Mouse (Mus musculus): ENCODE measurements around the gene Gm17662. TPM values are rescaled to one million over a fixed set of nuclear protein-coding genes. Genes with fewer than 3 reads are reported as not detected.

Gene Gm17662
- polyA plus RNA-seq, 1 experiment from 2014 or later = not detected

DNA sequence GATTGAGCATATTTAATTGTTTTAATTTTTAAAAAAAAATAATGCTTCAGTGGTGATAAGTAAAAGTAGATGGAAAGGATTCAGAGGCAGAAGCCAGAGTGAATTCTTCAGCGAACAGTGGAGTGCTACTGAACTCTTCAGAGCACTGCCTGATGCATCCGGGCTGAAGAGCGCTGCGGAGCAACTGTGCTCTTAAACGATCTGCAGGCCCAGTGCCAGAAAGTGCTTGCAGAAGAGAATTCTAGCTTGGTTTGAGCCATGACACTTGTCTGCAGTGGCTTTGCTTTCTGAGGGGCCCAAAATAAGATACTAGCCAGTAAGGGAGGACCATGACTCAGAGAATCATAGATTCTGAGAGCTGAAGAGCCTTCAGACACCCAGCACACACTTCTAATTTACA, 28.2 kb upstream of the Gm17662 start:
- ATAC-seq (ENCODE audit: low FRiP score) (no peak), DNase-seq (ENCODE audit: low spot score) (no peak)
- H3K27ac ChIP-seq = no peak overlapping the region
- H3K9ac ChIP-seq = no peak overlapping the region
- H3K9me3 ChIP-seq (ENCODE audit: control insufficient read depth, low read length) = no peaks in the 10 kb centered on the region
- no peaks in the 10 kb centered on the region for H3K4me1 ChIP-seq (replicated peaks; ENCODE audit: control insufficient read depth, insufficient read depth, low read length)
- 75% methylated on average over 5 of the region's 5 CpGs for WGBS
- H3K4me2 ChIP-seq (replicated peaks) = no peak overlapping the region
- no peaks in the 10 kb centered on the region for H3K27me3 ChIP-seq (ENCODE audit: control insufficient read depth, insufficient read depth, low read length)
- H3K4me3 ChIP-seq (replicated peaks; ENCODE audit: low read length) = no peak overlapping the region
- H3K36me3 ChIP-seq (replicated peaks; ENCODE audit: control insufficient read depth, insufficient read depth) = no peaks in the 10 kb centered on the region

DNA sequence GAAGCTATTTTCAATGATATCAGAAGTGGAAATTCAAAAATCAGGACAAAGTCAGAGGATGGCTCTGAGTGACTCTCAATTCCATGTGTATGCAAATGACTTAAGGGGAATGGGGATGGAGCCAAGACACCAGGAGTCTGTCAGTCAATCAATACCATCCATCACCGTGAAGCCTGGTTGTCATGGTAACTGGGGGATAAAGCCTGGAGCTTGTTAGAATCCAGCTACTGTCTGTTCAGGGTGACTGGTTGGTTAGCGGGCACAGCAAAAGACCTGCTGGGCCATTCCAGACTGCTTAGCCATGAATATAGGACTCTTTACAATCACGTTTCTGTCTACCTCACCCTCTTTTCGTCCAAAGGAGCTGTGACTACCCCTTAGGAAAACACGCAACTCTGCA, 22.0 kb upstream of the Gm17662 start:
- no peak overlapping the region for H3K4me2 ChIP-seq (replicated peaks)

DNA sequence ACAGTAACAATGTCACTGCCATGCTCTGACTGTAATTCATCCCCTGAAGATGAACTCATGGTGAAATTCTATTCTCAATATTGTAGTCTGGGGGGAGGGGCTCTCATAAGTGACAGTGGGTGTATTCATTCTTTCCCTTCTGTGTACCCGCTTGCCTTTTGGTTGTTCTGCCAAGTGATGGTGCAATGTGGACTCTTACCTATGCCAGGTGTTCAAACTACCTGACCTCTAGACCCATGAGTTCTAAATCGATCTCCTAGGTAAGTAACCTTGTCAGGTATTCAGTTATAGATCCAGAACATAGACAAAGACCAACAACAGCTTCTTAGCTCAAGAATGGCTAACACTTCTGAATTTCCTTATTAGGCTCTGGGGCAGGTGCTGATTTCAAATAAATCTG, 18.8 kb upstream of the Gm17662 start:
- H3K36me3 ChIP-seq (replicated peaks; ENCODE audit: control insufficient read depth, insufficient read depth) = no peaks in the 10 kb centered on the region
- H3K4me2 ChIP-seq (replicated peaks) = no peak overlapping the region
- H3K9ac ChIP-seq = no peak overlapping the region
- H3K27ac ChIP-seq = no peak overlapping the region
- H3K4me1 ChIP-seq (replicated peaks; ENCODE audit: control insufficient read depth, insufficient read depth, low read length) = peaks cover 13% of the 10 kb centered on the region
- no peaks in the 10 kb centered on the region for H3K27me3 ChIP-seq (ENCODE audit: control insufficient read depth, insufficient read depth, low read length)
- ATAC-seq (ENCODE audit: low FRiP score) (no peak), DNase-seq (ENCODE audit: low spot score) (no peak)
- 85% methylated on average over 2 of the region's 2 CpGs for WGBS
- H3K4me3 ChIP-seq (replicated peaks; ENCODE audit: low read length) = no peak overlapping the region
- no peaks in the 10 kb centered on the region for H3K9me3 ChIP-seq (ENCODE audit: control insufficient read depth, low read length)

More for the DNA sequence above, 22.0 kb upstream of the Gm17662 start:
- Histone ChIP-seq H3K4me1 (replicated peaks; ENCODE audit: control insufficient read depth, insufficient read depth, low read length) (peaks cover 13% of the 10 kb centered on the region), H3K27ac (peak overlapping the region; percentile 63), H3K4me3 (replicated peaks; ENCODE audit: low read length) (no peak overlapping the region), H3K9me3 (ENCODE audit: control insufficient read depth, low read length) (no peaks in the 10 kb centered on the region), H3K9ac (no peak overlapping the region), H3K27me3 (ENCODE audit: control insufficient read depth, insufficient read depth, low read length) (no peaks in the 10 kb centered on the region), H3K36me3 (replicated peaks; ENCODE audit: control insufficient read depth, insufficient read depth) (no peaks in the 10 kb centered on the region)
- peak; percentile 63 for DNase-seq (ENCODE audit: low spot score)
- ATAC-seq (ENCODE audit: low FRiP score) = peak; percentile 66; the same call in 1 of the 2 replicates
- 8% methylated on average over 5 of the region's 5 CpGs for WGBS

DNA sequence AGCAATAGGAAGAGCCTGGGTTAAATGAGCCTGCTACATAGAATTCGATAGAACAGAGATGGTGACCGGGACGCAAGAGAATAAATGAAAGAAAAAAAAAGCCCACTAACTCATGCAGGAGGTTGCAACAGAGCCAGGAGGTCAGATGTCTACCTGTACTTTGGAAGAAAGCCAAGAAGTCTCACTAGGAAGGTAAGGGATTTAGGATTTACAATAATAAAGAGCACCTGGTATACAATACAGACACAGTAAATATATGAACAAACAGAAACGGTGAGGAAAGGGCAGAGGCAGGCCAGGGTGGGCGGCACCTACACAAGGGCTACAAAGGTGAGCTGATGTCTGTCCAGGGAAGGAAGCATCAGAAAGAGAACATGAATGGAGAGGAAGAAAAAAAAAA, 14.9 kb upstream of the Gm17662 start:
- Histone ChIP-seq H3K27me3 (ENCODE audit: control insufficient read depth, insufficient read depth, low read length) (no peaks in the 10 kb centered on the region), H3K27ac (no peak overlapping the region), H3K9me3 (ENCODE audit: control insufficient read depth, low read length) (no peaks in the 10 kb centered on the region), H3K4me2 (replicated peaks) (no peak overlapping the region), H3K36me3 (replicated peaks; ENCODE audit: control insufficient read depth, insufficient read depth) (no peaks in the 10 kb centered on the region), H3K4me1 (replicated peaks; ENCODE audit: control insufficient read depth, insufficient read depth, low read length) (no peaks in the 10 kb centered on the region), H3K9ac (no peak overlapping the region), H3K4me3 (replicated peaks; ENCODE audit: low read length) (no peak overlapping the region)
- 77% methylated on average over 5 of the region's 5 CpGs for WGBS
- DNase-seq (ENCODE audit: low spot score) (no peak), ATAC-seq (ENCODE audit: low FRiP score) (no peak)

DNA sequence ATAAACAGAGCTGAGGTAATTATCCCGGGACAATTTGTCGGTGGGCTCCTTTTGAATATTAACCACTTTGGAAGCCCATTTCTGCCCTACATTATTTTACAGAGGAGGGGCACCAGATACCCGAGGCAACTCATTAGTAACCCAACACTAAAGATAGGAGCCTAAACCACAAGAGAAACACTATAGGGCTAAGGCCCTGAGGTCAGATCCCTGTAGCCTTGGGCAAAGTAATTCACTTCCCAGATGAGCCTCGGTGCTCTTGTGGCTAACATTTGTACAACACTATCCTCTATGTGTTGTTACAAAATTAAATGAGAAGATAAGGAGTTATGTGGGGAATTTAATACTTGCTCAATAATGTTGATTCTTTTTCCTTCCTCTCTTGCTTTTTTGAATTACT, 13.6 kb upstream of the Gm17662 start:
- Histone ChIP-seq H3K9me3 (ENCODE audit: control insufficient read depth, low read length) (no peaks in the 10 kb centered on the region), H3K4me1 (replicated peaks; ENCODE audit: control insufficient read depth, insufficient read depth, low read length) (no peaks in the 10 kb centered on the region), H3K27me3 (ENCODE audit: control insufficient read depth, insufficient read depth, low read length) (no peaks in the 10 kb centered on the region), H3K27ac (no peak overlapping the region), H3K9ac (no peak overlapping the region), H3K4me2 (replicated peaks) (no peak overlapping the region), H3K4me3 (replicated peaks; ENCODE audit: low read length) (no peak overlapping the region), H3K36me3 (replicated peaks; ENCODE audit: control insufficient read depth, insufficient read depth) (no peaks in the 10 kb centered on the region)
- WGBS = 35% methylated on average over 4 of the region's 4 CpGs
- DNase-seq (ENCODE audit: low spot score) (no peak), ATAC-seq (ENCODE audit: low FRiP score) (no peak)

DNA sequence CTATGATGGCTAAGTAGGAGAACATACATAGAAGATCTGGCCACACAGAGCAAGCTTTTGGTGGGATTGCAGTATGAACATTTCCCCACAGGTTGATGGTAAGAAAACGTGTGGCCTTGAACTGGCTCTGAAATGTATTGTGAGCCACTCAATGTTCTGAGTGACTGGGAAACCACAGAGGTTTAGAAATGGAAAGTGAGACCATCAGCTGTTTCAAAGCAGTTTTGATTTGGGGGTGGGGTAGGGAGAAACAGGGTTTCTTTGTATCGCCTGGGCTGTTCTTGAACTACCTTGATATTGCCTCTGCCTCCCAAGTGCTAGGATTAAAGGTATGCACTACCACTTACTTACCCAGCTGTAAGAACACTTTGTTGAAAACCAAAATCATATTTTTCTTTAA, 1.9 kb upstream of the Gm17662 start:
- WGBS = 88% methylated on average over 2 of the region's 2 CpGs
- H3K4me3 ChIP-seq (replicated peaks; ENCODE audit: low read length) = no peak overlapping the region
- no peaks in the 10 kb centered on the region for H3K36me3 ChIP-seq (replicated peaks; ENCODE audit: control insufficient read depth, insufficient read depth)
- no peak for ATAC-seq (ENCODE audit: low FRiP score)
- H3K9me3 ChIP-seq (ENCODE audit: control insufficient read depth, low read length) = no peaks in the 10 kb centered on the region
- H3K27ac ChIP-seq = no peak overlapping the region
- H3K4me2 ChIP-seq (replicated peaks) = no peak overlapping the region
- H3K4me1 ChIP-seq (replicated peaks; ENCODE audit: control insufficient read depth, insufficient read depth, low read length) = no peaks in the 10 kb centered on the region
- H3K27me3 ChIP-seq (ENCODE audit: control insufficient read depth, insufficient read depth, low read length) = no peaks in the 10 kb centered on the region
- no peak for DNase-seq (ENCODE audit: low spot score)
- H3K9ac ChIP-seq = no peak overlapping the region

DNA sequence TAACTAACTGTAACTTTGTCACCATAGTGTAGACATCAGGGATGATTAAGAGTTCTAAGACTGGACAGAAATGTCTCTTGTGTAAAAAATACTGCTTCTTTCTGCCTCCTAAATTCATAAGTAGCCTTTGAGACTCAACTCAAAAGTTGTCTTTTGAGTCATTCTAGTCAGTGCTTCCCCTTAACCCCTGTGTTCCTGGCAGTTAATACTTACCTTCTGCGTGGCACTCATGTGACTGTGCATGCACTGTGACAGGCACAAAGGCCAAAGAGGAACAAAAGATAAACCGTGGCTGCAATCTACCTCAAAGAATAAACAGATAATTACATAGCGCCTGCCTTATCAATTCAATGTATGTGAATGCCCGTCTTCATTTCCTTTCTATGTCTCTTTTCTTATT, 694 bp downstream of the Gm17662 start:
- H3K4me2 ChIP-seq (replicated peaks) = no peak overlapping the region
- no peaks in the 10 kb centered on the region for H3K36me3 ChIP-seq (replicated peaks; ENCODE audit: control insufficient read depth, insufficient read depth)
- DNase-seq (ENCODE audit: low spot score) = no peak
- H3K27me3 ChIP-seq (ENCODE audit: control insufficient read depth, insufficient read depth, low read length) = no peaks in the 10 kb centered on the region
- no peak overlapping the region for H3K9ac ChIP-seq
- ATAC-seq (ENCODE audit: low FRiP score) = no peak
- H3K4me3 ChIP-seq (replicated peaks; ENCODE audit: low read length) = no peak overlapping the region
- no peaks in the 10 kb centered on the region for H3K4me1 ChIP-seq (replicated peaks; ENCODE audit: control insufficient read depth, insufficient read depth, low read length)
- no peak overlapping the region for H3K27ac ChIP-seq
- no peaks in the 10 kb centered on the region for H3K9me3 ChIP-seq (ENCODE audit: control insufficient read depth, low read length)
- 79% methylated on average over 4 of the region's 4 CpGs for WGBS

DNA sequence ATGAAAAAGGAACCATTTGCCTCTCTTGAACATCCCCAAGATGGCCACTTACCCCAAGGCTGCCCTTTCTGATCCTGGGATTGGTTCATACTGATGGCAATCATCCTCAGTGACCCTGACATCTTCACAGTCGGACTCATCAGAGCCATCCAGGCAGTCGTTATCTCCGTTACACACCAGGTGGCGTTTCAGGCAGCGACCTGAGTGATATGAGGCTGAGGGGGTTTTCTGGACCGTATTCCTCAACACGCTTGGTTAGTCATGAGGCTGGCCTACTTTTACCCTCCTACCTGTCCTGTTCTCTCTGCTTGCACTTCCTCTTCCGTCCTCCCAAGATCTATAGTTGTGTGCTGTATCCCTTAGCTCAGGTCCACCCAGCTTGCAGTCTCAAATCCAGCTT, 4.1 kb downstream of the Gm17662 start:
- H3K4me3 ChIP-seq (replicated peaks; ENCODE audit: low read length) = no peak overlapping the region
- H3K27ac ChIP-seq = no peak overlapping the region
- H3K36me3 ChIP-seq (replicated peaks; ENCODE audit: control insufficient read depth, insufficient read depth) = no peaks in the 10 kb centered on the region
- ATAC-seq (ENCODE audit: low FRiP score) = no peak
- H3K9ac ChIP-seq = no peak overlapping the region
- DNase-seq (ENCODE audit: low spot score) = no peak
- WGBS = 86% methylated on average over 8 of the region's 8 CpGs
- no peak overlapping the region for H3K4me2 ChIP-seq (replicated peaks)
- no peaks in the 10 kb centered on the region for H3K4me1 ChIP-seq (replicated peaks; ENCODE audit: control insufficient read depth, insufficient read depth, low read length)
- no peaks in the 10 kb centered on the region for H3K27me3 ChIP-seq (ENCODE audit: control insufficient read depth, insufficient read depth, low read length)
- H3K9me3 ChIP-seq (ENCODE audit: control insufficient read depth, low read length) = no peaks in the 10 kb centered on the region

DNA sequence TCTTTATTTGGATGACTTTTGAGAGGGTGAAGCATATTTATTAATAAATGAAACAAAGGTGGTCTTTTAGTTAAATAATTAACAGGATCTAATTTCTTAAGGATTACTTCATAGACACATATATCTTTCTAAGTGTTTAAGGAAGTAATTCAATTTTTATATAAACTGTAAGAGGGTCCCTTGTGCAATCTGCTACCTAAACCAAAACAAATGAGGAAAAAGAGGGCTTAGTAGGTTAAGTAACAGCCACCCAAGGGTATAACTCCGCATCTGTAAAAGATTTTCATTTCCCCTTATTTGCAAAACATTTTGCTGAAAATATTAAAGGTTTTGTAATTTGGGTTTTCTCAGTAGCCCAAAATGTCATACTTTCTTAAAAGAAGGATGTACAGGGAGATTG, 7.3 kb downstream of the Gm17662 start:
- DNase-seq (ENCODE audit: low spot score) (no peak), ATAC-seq (ENCODE audit: low FRiP score) (no peak)
- H3K4me1 ChIP-seq (replicated peaks; ENCODE audit: control insufficient read depth, insufficient read depth, low read length) = no peaks in the 10 kb centered on the region
- H3K27ac ChIP-seq = no peak overlapping the region
- no peaks in the 10 kb centered on the region for H3K9me3 ChIP-seq (ENCODE audit: control insufficient read depth, low read length)
- no peak overlapping the region for H3K4me2 ChIP-seq (replicated peaks)
- H3K4me3 ChIP-seq (replicated peaks; ENCODE audit: low read length) = no peak overlapping the region
- H3K9ac ChIP-seq = no peak overlapping the region
- H3K36me3 ChIP-seq (replicated peaks; ENCODE audit: control insufficient read depth, insufficient read depth) = no peaks in the 10 kb centered on the region
- H3K27me3 ChIP-seq (ENCODE audit: control insufficient read depth, insufficient read depth, low read length) = no peaks in the 10 kb centered on the region
- WGBS = 84% methylated on average over 1 of the region's 1 CpGs

DNA sequence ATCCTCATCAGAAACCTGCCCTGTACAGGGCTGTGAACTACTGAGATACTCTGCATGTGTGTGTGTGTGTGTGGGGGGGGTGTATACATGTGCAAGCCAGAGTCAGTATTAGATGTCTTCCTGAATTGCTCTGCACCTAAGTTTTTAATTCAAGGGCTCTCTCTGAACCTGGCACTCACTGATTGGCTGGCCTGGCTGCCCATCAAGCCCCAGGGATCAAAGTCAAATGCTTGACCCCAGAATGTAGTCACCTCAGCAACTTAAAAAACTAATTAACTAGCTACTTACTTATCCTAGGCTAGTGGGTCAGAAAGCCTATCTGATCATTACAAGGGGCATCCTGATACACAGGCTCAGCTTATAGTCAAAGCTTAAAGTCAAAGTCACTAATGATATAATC, 12.5 kb downstream of the Gm17662 start:
- Histone ChIP-seq H3K4me1 (replicated peaks; ENCODE audit: control insufficient read depth, insufficient read depth, low read length) (no peaks in the 10 kb centered on the region), H3K9me3 (ENCODE audit: control insufficient read depth, low read length) (no peaks in the 10 kb centered on the region), H3K36me3 (replicated peaks; ENCODE audit: control insufficient read depth, insufficient read depth) (no peaks in the 10 kb centered on the region), H3K4me2 (replicated peaks) (no peak overlapping the region), H3K27me3 (ENCODE audit: control insufficient read depth, insufficient read depth, low read length) (no peaks in the 10 kb centered on the region), H3K4me3 (replicated peaks; ENCODE audit: low read length) (no peak overlapping the region), H3K9ac (no peak overlapping the region), H3K27ac (no peak overlapping the region)
- DNase-seq (ENCODE audit: low spot score) = no peak
- ATAC-seq (ENCODE audit: low FRiP score) = no peak

All from hindbrain, embryonic 14.5 days (tissue).